Mouse (Mus musculus): ENCODE measurements around the gene Tuba3a. TPM values are rescaled to one million over a fixed set of nuclear protein-coding genes. Genes with fewer than 3 reads are reported as not detected.

Tuba3a gene
- total and polyA plus RNA-seq, 3 experiments: not detected

- in situ Hi-C loops (cut with MboI; ENCODE audit: low pct_ligation_motif_present, low pct_unique_long_range_greater_than_20kb, low sequenced_read_pairs): no loop called here
- H3K27ac ChIP-seq (ENCODE audit: insufficient read depth, low read depth): peak overlapping the region; percentile 9; the same call in 1 of the 2 replicates
- DNase-seq (ENCODE audit: extremely low read depth): no peak
Observed at GRCm38 (mm10) chr6:125232045-125232437, 53.8 kb downstream of the Tuba3a start.

GRCm38 (mm10) chr6:125231117-125232044 lies 54.5 kb downstream of the Tuba3a start, which contains the start of gene Tapbpl:
Gene Tapbpl (minus strand): TSS chr6:125231860.
- H3K4me1 ChIP-seq (ENCODE audit: control insufficient read depth in 1 of 2, insufficient read depth in 2 of 2): peaks cover 8 to 36% of the 10 kb centered on the region in 2 experiments
- H3K36me3 ChIP-seq (replicated peaks in 1 of 2; ENCODE audit: control insufficient read depth in 1 of 2, insufficient read depth in 1 of 2, low read length in 1 of 2): peaks cover 22 to 60% of the 10 kb centered on the region in 2 experiments
- no peaks in the 10 kb centered on the region for H3K27me3 ChIP-seq (replicated peaks)
- peak within 1 kb of the TSS; percentile 91 for H3K4me2 ChIP-seq (ENCODE audit: insufficient read depth, low read depth, poor library complexity, severe bottlenecking)
- DNase-seq (ENCODE audit: extremely low read depth): peak; percentile 81
- no peaks in the 10 kb centered on the region for H3K79me2 ChIP-seq (replicated peaks; ENCODE audit: control insufficient read depth, extremely low read depth, insufficient read depth, poor library complexity, severe bottlenecking)
- dilution Hi-C loops (cut with MboI; ENCODE audit: extremely low pct_ligation_motif_present, extremely low pct_unique_long_range_greater_than_20kb, low sequenced_read_pairs) (no loop called here), in situ Hi-C loops (cut with MboI; ENCODE audit: low pct_ligation_motif_present, low pct_unique_long_range_greater_than_20kb, low sequenced_read_pairs) (no loop called here)
- H3K27ac ChIP-seq (ENCODE audit: insufficient read depth, low read depth): peak within 1 kb of the TSS; percentile 93
- H3K9ac ChIP-seq (ENCODE audit: insufficient read depth, low read depth): peak within 1 kb of the TSS; percentile 98
- peak within 1 kb of the TSS; percentile 61 to 94 (median 89) for H3K4me3 ChIP-seq (replicated peaks in 1 of 3; ENCODE audit: low read depth in 2 of 3, low read length in 2 of 3, poor library complexity in 1 of 3)
- no peaks in the 10 kb centered on the region for H3K9me3 ChIP-seq (replicated peaks; ENCODE audit: low read length)
- TF ChIP-seq RCOR1 (conservative IDR thresholded peaks at IDR 0.05; ENCODE audit: low read depth, low read length): no peak; the same call in 1 of the 2 replicates
- peak; percentile 85 for TF ChIP-seq TBP (conservative IDR thresholded peaks at IDR 0.05; ENCODE audit: low read depth, low read length)
- TF ChIP-seq E2F4 (IDR thresholded peaks at IDR 0.05; ENCODE audit: insufficient replicate concordance, low read depth, low read length): no peak
- TF ChIP-seq JUND (conservative IDR thresholded peaks at IDR 0.05; ENCODE audit: low read depth, low read length): no peak
- TF ChIP-seq CHD1 (IDR thresholded peaks at IDR 0.05; ENCODE audit: low read depth, low read length): peak; percentile 88; the same call in 1 of the 2 replicates
- 0 out of 2 replicates have a peak, but pooled peaks have one; percentile 10 for TF ChIP-seq ELF1 (IDR thresholded peaks at IDR 0.05; ENCODE audit: low read depth, low read length)
- peak; percentile 77 for TF ChIP-seq CHD2 (IDR thresholded peaks at IDR 0.05; ENCODE audit: low read length)
- TF ChIP-seq PAX5 (IDR thresholded peaks at IDR 0.05; ENCODE audit: low read length): no peak
- no peak for TF ChIP-seq MAFK (IDR thresholded peaks at IDR 0.05; ENCODE audit: insufficient replicate concordance, low read length)
- TF ChIP-seq POLR2A (IDR thresholded peaks at IDR 0.05; ENCODE audit: low read depth, low read length): peak; percentile 65; the same call in 1 of the 2 replicates
- TF ChIP-seq ZNF384 (IDR thresholded peaks at IDR 0.05; ENCODE audit: low read depth, low read length): no peak
- peak; percentile 24; the same call in 1 of the 2 replicates for TF ChIP-seq NELFE (IDR thresholded peaks at IDR 0.05; ENCODE audit: low read depth, low read length)
- TF ChIP-seq MYC (IDR thresholded peaks at IDR 0.05; ENCODE audit: low read depth, low read length): no peak
- TF ChIP-seq JUN (IDR thresholded peaks at IDR 0.05; ENCODE audit: insufficient read depth, low read depth, low read length): no peak
- peak; percentile 53 for TF ChIP-seq HCFC1 (IDR thresholded peaks at IDR 0.05; ENCODE audit: low read depth, low read length)
- peak; percentile 9; the same call in 1 of the 2 replicates for TF ChIP-seq MEF2A (IDR thresholded peaks at IDR 0.05; ENCODE audit: borderline replicate concordance, low read depth, low read length)
- TF ChIP-seq GABPA (IDR thresholded peaks at IDR 0.05; ENCODE audit: insufficient replicate concordance, low read depth, low read length): no peak
- no peak for TF ChIP-seq USF2 (conservative IDR thresholded peaks at IDR 0.05; ENCODE audit: low read depth, low read length)
- no peak for TF ChIP-seq ZKSCAN1 (IDR thresholded peaks at IDR 0.05; ENCODE audit: borderline replicate concordance, low read depth, low read length)
- no peak for TF ChIP-seq CTCF (conservative IDR thresholded peaks at IDR 0.05 in 1 of 2, IDR thresholded peaks at IDR 0.05 in 1 of 2; ENCODE audit: low read depth in 2 of 2, low read length in 2 of 2)
- peak; percentile 49; the same call in 1 of the 2 replicates for TF ChIP-seq EP300 (IDR thresholded peaks at IDR 0.05; ENCODE audit: low read length)
- TF ChIP-seq USF1 (IDR thresholded peaks at IDR 0.05; ENCODE audit: low read depth, low read length): no peak
- TF ChIP-seq NRF1 (IDR thresholded peaks at IDR 0.05; ENCODE audit: low read depth, low read length): 0 out of 2 replicates have a peak, but pooled peaks have one; percentile 26
- no peak for TF ChIP-seq SMC3 (IDR thresholded peaks at IDR 0.05; ENCODE audit: low read depth, low read length)
- peak; percentile 21; the same call in 1 of the 2 replicates for TF ChIP-seq ZMIZ1 (IDR thresholded peaks at IDR 0.05; ENCODE audit: low read depth, low read length)
- TF ChIP-seq ZC3H11A (IDR thresholded peaks at IDR 0.05; ENCODE audit: low read depth, low read length): no peak
- no peak for TF ChIP-seq KAT2A (IDR thresholded peaks at IDR 0.05; ENCODE audit: insufficient replicate concordance, low read length)
- no peak; the same call in 1 of the 2 replicates for TF ChIP-seq SIN3A (IDR thresholded peaks at IDR 0.05; ENCODE audit: low read length)

More at GRCm38 (mm10) chr6:125232045-125232437, 53.8 kb downstream of the Tuba3a start:
- peaks cover 19 to 60% of the 10 kb centered on the region in 2 experiments for H3K36me3 ChIP-seq (replicated peaks in 1 of 2; ENCODE audit: control insufficient read depth in 1 of 2, insufficient read depth in 1 of 2, low read length in 1 of 2)
- dilution Hi-C loops (cut with MboI; ENCODE audit: extremely low pct_ligation_motif_present, extremely low pct_unique_long_range_greater_than_20kb, low sequenced_read_pairs): no loop called here
- TF ChIP-seq ZMIZ1 (IDR thresholded peaks at IDR 0.05; ENCODE audit: low read depth, low read length): peak; percentile 22; the same call in 1 of the 2 replicates
- TF ChIP-seq CHD1 (IDR thresholded peaks at IDR 0.05; ENCODE audit: low read depth, low read length): 0 out of 2 replicates have a peak, but pooled peaks have one; percentile 74
- TF ChIP-seq IRF4 (IDR thresholded peaks at IDR 0.05; ENCODE audit: low read depth, low read length): no peak
- TF ChIP-seq MYC (IDR thresholded peaks at IDR 0.05; ENCODE audit: low read depth, low read length): 0 out of 2 replicates have a peak, but pooled peaks have one; percentile 17
- H3K4me1 ChIP-seq (ENCODE audit: control insufficient read depth in 1 of 2, insufficient read depth in 2 of 2): peaks cover 8 to 36% of the 10 kb centered on the region in 2 experiments
- peak overlapping the region; percentile 41 for H3K4me2 ChIP-seq (ENCODE audit: insufficient read depth, low read depth, poor library complexity, severe bottlenecking)
- H3K9me3 ChIP-seq (replicated peaks; ENCODE audit: low read length): no peaks in the 10 kb centered on the region
- H3K79me2 ChIP-seq (replicated peaks; ENCODE audit: control insufficient read depth, extremely low read depth, insufficient read depth, poor library complexity, severe bottlenecking): no peaks in the 10 kb centered on the region
- no peaks in the 10 kb centered on the region for H3K27me3 ChIP-seq (replicated peaks)
- peak overlapping the region; percentile 98 for H3K9ac ChIP-seq (ENCODE audit: insufficient read depth, low read depth)
- peak overlapping the region; percentile 61 to 94 (median 89) for H3K4me3 ChIP-seq (replicated peaks in 1 of 3; ENCODE audit: low read depth in 2 of 3, low read length in 2 of 3, poor library complexity in 1 of 3)

Data from CH12.LX (cell line).